Mouse (Mus musculus): ENCODE data around the gene Ebf4. TPM values are rescaled to one million over a fixed set of nuclear protein-coding genes. Genes with fewer than 3 reads are reported as not detected.
A peak's percentile ranks its signal among the peaks of the same experiment; 100 is the strongest.

Ebf4 gene
- total and polyA plus RNA-seq, 2 experiments from 2014 or later = 6.7 to 17.2 TPM

DNA sequence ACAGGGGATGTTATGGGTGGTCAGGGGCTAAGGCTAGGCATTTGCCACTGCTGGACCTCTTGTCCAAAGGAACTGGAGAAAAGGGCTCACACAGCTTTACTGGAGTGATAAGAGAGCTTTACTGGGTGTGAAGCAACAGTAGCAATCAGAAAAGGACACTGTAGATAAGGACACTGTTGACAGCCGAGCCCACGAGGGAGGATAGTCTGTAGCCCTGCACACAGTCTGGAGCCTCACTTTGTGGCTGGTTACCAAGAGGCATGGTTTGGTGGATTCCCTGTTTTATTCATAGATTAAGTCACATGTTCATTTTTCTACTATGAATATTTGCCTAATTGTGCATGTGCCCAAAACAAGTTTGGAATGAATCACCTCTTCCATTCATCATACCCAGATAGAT lies 32.6 kb upstream of the Ebf4 start:
- DNase-seq (ENCODE audit: low spot score) (no peak), ATAC-seq (ENCODE audit: low FRiP score) (no peak)
- H3K4me3 ChIP-seq (ENCODE audit: low read depth, low read length) = no peak overlapping the region
- WGBS = 96% methylated on average over 2 of the region's 2 CpGs
- H3K9ac ChIP-seq (replicated peaks; ENCODE audit: low read length, poor library complexity, severe bottlenecking) = no peak overlapping the region
- H3K4me2 ChIP-seq (ENCODE audit: low read depth, low read length, poor library complexity, severe bottlenecking) = no peak overlapping the region
- no peak for TF ChIP-seq CTCF (IDR thresholded peaks at IDR 0.05)
- H3K27ac ChIP-seq (ENCODE audit: low read depth, low read length) = no peak overlapping the region
- H3K27me3 ChIP-seq (ENCODE audit: insufficient read depth, low read length) = no peaks in the 10 kb centered on the region
- no peaks in the 10 kb centered on the region for H3K36me3 ChIP-seq (ENCODE audit: insufficient read depth, low read length)
- H3K9me3 ChIP-seq (ENCODE audit: low read length) = no peaks in the 10 kb centered on the region
- H3K4me1 ChIP-seq (ENCODE audit: insufficient read depth, low read length) = no peaks in the 10 kb centered on the region

DNA sequence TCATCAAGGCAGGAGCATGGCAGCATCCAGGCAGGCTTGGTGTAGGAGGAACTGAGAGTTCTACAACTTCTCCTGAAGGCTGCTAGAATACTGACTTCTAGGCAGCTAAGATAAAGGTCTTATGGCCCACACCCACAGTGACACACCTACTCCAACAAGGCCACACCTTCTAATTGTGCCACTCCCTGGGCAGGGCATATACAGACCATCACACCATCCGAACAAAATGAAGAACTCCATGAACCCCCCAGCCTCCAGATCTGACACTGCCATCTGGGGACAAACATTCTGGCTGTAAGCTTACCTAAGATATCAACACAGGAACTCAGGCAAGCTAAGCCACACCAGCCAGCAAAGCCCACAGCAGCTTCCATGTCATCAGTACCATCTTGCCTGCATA lies 29.4 kb upstream of the Ebf4 start:
- ATAC-seq (ENCODE audit: low FRiP score) = no peak

DNA sequence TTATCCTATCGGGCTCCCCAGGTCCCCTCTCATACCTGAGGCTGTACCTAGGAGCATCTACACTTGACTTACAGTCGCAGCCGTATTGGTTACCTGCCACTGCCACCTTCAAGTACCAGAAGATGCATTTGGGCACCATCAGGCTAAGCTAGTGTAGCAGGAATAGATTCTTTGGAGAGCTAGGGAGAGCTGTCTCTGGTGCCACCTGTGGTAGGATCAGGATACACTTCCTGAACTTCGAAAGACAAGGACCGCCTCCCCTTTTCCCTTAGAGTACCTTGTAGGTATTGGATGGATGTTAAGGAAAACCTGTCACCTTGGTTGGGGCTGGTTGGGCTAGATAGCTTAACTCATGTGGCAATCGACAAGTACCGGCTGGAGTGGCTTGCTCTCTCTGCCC lies 26.9 kb upstream of the Ebf4 start:
- no peak overlapping the region for H3K27ac ChIP-seq (ENCODE audit: low read depth, low read length)
- ATAC-seq (ENCODE audit: low FRiP score) = no peak
- DNase-seq (ENCODE audit: low spot score) = no peak
- no peak overlapping the region for H3K9ac ChIP-seq (replicated peaks; ENCODE audit: low read length, poor library complexity, severe bottlenecking)
- H3K4me2 ChIP-seq (ENCODE audit: low read depth, low read length, poor library complexity, severe bottlenecking) = no peak overlapping the region
- TF ChIP-seq CTCF (IDR thresholded peaks at IDR 0.05) = peak; percentile 10; the same call in 1 of the 2 replicates
- no peaks in the 10 kb centered on the region for H3K36me3 ChIP-seq (ENCODE audit: insufficient read depth, low read length)
- no peaks in the 10 kb centered on the region for H3K9me3 ChIP-seq (ENCODE audit: low read length)
- H3K27me3 ChIP-seq (ENCODE audit: insufficient read depth, low read length) = no peaks in the 10 kb centered on the region
- no peak overlapping the region for H3K4me3 ChIP-seq (ENCODE audit: low read depth, low read length)
- 67% methylated on average over 7 of the region's 7 CpGs for WGBS
- peaks cover under 1% of the 10 kb centered on the region; the same call in 1 of the 2 replicates for H3K4me1 ChIP-seq (ENCODE audit: insufficient read depth, low read length)

More for the DNA sequence above, 29.4 kb upstream of the Ebf4 start:
- Histone ChIP-seq H3K27ac (ENCODE audit: low read depth, low read length) (no peak overlapping the region), H3K4me2 (ENCODE audit: low read depth, low read length, poor library complexity, severe bottlenecking) (no peak overlapping the region), H3K9ac (replicated peaks; ENCODE audit: low read length, poor library complexity, severe bottlenecking) (no peak overlapping the region), H3K36me3 (ENCODE audit: insufficient read depth, low read length) (no peaks in the 10 kb centered on the region), H3K4me1 (ENCODE audit: insufficient read depth, low read length) (no peaks in the 10 kb centered on the region), H3K27me3 (ENCODE audit: insufficient read depth, low read length) (no peaks in the 10 kb centered on the region), H3K4me3 (ENCODE audit: low read depth, low read length) (no peak overlapping the region), H3K9me3 (ENCODE audit: low read length) (no peaks in the 10 kb centered on the region)
- DNase-seq (ENCODE audit: low spot score) = no peak
- WGBS = 100% methylated on average over 1 of the region's 1 CpGs
- TF ChIP-seq CTCF (IDR thresholded peaks at IDR 0.05) = no peak

DNA sequence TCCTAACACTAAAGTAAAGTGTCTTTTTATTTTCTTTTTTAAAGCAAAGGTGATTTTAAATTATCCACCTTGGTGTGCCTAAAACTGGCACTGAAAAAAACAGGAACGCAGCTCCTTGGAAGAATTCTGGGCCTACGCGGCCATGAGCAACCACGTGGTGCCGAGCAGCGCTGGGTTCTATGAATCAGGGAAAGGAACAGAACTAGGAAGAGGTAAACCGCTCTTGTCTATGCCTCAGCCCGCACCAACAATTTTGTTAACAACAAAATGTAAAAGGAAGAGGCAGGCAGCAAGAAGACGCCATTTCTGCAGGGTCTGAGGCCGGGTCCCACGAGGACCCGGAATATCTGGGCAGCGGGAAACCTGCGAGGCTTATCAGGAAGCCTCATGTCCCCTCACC lies 21.2 kb upstream of the Ebf4 start:
- 2% methylated on average over 14 of the region's 14 CpGs for WGBS
- Histone ChIP-seq H3K27me3 (ENCODE audit: insufficient read depth, low read length) (no peaks in the 10 kb centered on the region), H3K9ac (replicated peaks; ENCODE audit: low read length, poor library complexity, severe bottlenecking) (peak overlapping the region; percentile 89), H3K9me3 (ENCODE audit: low read length) (no peaks in the 10 kb centered on the region), H3K4me1 (ENCODE audit: insufficient read depth, low read length) (peaks cover 4% of the 10 kb centered on the region; the same call in 1 of the 2 replicates), H3K36me3 (ENCODE audit: insufficient read depth, low read length) (peaks cover 28% of the 10 kb centered on the region), H3K4me3 (ENCODE audit: low read depth, low read length) (peak overlapping the region; percentile 53), H3K27ac (ENCODE audit: low read depth, low read length) (peak overlapping the region; percentile 95), H3K4me2 (ENCODE audit: low read depth, low read length, poor library complexity, severe bottlenecking) (peak overlapping the region; percentile 52)
- DNase-seq (ENCODE audit: low spot score) (no peak), ATAC-seq (ENCODE audit: low FRiP score) (peak; percentile 26)
- TF ChIP-seq CTCF (IDR thresholded peaks at IDR 0.05) = no peak

DNA sequence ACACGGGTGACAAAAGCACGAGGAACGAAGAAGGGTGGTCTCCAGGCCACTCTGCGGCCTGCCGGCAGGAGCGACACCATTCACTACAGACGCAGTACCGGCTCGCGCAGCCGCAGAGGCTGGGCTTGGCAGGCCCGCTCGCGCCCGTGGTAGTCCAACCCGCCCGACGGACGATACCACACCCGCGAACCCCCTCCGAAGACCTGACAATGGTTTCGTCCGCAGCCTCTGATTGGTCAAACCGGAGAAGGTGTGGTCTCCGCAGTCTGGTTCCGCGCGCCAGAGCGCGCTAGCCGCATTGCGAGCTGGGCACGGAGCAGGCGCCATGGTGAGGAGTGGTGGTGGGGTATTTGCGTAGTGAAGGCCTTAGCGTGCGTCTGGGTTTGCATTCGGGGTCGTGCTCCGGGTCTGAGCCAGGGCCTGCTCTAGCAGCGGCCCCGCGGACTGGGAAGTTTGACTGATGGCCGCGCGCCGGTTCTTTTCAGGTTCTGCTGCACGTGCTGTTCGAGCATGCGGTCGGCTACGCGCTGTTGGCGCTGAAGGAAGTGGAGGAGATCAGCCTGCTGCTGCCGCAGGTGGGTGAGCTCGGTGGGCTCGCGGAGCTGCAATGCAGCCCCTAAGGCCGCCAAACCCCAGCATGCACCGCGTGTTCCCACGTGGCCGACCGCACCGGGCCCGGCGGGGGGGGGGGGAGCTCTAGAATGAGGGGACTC lies 20.7 kb upstream of the Ebf4 start, which contains the start of gene Nop56:
Nop56 (plus strand) TSS at position 282 of the 713 bp plus-strand sequence.
- Histone ChIP-seq H3K9ac (replicated peaks; ENCODE audit: low read length, poor library complexity, severe bottlenecking) (peak within 1 kb of the TSS; percentile 89), H3K4me1 (ENCODE audit: insufficient read depth, low read length) (peaks cover 4% of the 10 kb centered on the region; the same call in 1 of the 2 replicates), H3K27ac (ENCODE audit: low read depth, low read length) (peak within 1 kb of the TSS; percentile 95), H3K36me3 (ENCODE audit: insufficient read depth, low read length) (peaks cover 29% of the 10 kb centered on the region), H3K9me3 (ENCODE audit: low read length) (no peaks in the 10 kb centered on the region), H3K27me3 (ENCODE audit: insufficient read depth, low read length) (no peaks in the 10 kb centered on the region), H3K4me3 (ENCODE audit: low read depth, low read length) (peak within 1 kb of the TSS; percentile 53), H3K4me2 (ENCODE audit: low read depth, low read length, poor library complexity, severe bottlenecking) (peak within 1 kb of the TSS; percentile 80)
- ATAC-seq (ENCODE audit: low FRiP score) (peak; percentile 97), DNase-seq (ENCODE audit: low spot score) (peak; percentile 99)
- WGBS = under 1% methylated on average over 65 of the region's 68 CpGs
- peak; percentile 22 for TF ChIP-seq CTCF (IDR thresholded peaks at IDR 0.05)

DNA sequence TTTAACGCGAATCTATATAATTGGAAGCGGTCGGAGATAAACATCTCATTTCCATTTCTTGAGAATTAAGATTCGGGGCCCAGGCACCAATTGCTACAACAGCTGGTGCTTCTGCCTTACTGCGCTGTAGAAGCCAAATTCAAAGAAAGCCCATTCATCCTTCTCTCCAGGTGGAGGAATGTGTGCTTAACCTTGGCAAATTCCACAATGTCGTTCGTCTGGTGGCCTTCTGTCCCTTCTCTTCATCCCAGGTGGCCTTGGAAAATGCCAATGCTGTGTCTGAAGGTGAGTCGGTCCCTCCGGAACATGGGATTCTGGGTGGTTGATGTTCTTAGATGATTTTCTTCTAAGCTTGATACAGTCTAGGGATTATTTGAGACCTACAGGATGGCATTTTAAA lies 20.1 kb upstream of the Ebf4 start:
- no peaks in the 10 kb centered on the region for H3K9me3 ChIP-seq (ENCODE audit: low read length)
- H3K4me1 ChIP-seq (ENCODE audit: insufficient read depth, low read length) = peaks cover 4% of the 10 kb centered on the region; the same call in 1 of the 2 replicates
- peak overlapping the region; percentile 80 for H3K4me2 ChIP-seq (ENCODE audit: low read depth, low read length, poor library complexity, severe bottlenecking)
- no peak for ATAC-seq (ENCODE audit: low FRiP score)
- H3K4me3 ChIP-seq (ENCODE audit: low read depth, low read length) = peak overlapping the region; percentile 53
- H3K27ac ChIP-seq (ENCODE audit: low read depth, low read length) = peak overlapping the region; percentile 95
- H3K27me3 ChIP-seq (ENCODE audit: insufficient read depth, low read length) = no peaks in the 10 kb centered on the region
- no peak for DNase-seq (ENCODE audit: low spot score)
- H3K9ac ChIP-seq (replicated peaks; ENCODE audit: low read length, poor library complexity, severe bottlenecking) = peak overlapping the region; percentile 89
- peaks cover 35% of the 10 kb centered on the region for H3K36me3 ChIP-seq (ENCODE audit: insufficient read depth, low read length)
- TF ChIP-seq CTCF (IDR thresholded peaks at IDR 0.05) = no peak
- WGBS = 3% methylated on average over 10 of the region's 10 CpGs
